17 mouse cellular contexts compared by ENCODE assay signal in the genomic region with DNA sequence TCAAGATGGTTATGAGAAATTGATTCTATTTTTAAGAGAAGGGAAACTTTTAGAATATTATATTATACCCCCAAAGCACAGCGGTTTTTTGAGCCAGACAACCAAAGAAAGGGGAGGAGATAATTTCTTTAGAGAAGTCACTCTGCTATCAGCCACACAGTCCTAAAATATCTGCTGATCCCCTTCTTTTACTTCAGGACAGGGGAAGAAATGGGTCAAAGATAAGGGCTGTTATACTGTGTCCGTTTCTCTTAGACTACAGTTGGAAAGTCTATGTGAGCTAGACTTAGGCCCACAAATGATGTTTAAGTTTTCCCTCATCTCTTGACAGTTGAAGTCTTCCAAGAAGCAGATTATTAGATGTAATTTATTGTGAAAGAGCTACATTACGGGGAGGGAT.
DNase-seq lines count a peak whose midpoint lies in the region; TF ChIP-seq lines count a peak whose summit lies in the region.
"Had no signal": no experiment of that assay in that cellular context is flagged by ENCODE, and none has a peak within 500 bp of the region (broad histone marks: within the 10 kb centered on the region; RNA-seq: fewer than 3 reads in every experiment).

No protein-coding gene starts in this region.

- no peaks in the 10 kb centered on the region for H3K79me2 ChIP-seq in MEL (ENCODE audit: control insufficient read depth, insufficient read depth, low read length, poor library complexity)

- H3K9ac ChIP-seq in MEL (ENCODE audit: control insufficient read depth, low read depth, low read length, poor library complexity, severe bottlenecking): no peak overlapping the region

- TF ChIP-seq RAD21 in MEL (IDR thresholded peaks at IDR 0.05; ENCODE audit: low read depth, low read length): no peak

- no peak for TF ChIP-seq POLR2A in MEL (IDR thresholded peaks at IDR 0.05; ENCODE audit: control insufficient read depth in 1 of 2, insufficient read depth in 1 of 2, low read depth in 1 of 2, low read length in 2 of 2, poor library complexity in 1 of 2)

- DNase-seq in MEL (ENCODE audit: low read depth, low spot score): peak; percentile 51
- no peak for DNase-seq in urinary bladder, adult 2 months (ENCODE audit: low spot score)
- DNase-seq: adrenal gland, adult 2 months; adrenal gland, adult 8-10 months; adrenal gland, postnatal 10 days; adrenal gland, postnatal 14 days; adrenal gland, postnatal 25 days; adrenal gland, postnatal 36 days; B cell, adult 2 months; cerebellum, adult 11 months; cerebellum, adult 11-12 months; cerebellum, adult 18-20 months; cerebellum, adult 2 months; cerebellum, adult 8-10 months had no signal

- H3K27me3 ChIP-seq in MEL (ENCODE audit: control insufficient read depth in 1 of 2, insufficient read depth in 2 of 2, low read length in 2 of 2): no peaks in the 10 kb centered on the region
- H3K27me3 ChIP-seq: CH12.LX, Patski had no signal

- TF ChIP-seq CTCF in MEL (IDR thresholded peaks at IDR 0.05 in 2 of 3, conservative IDR thresholded peaks at IDR 0.05 in 1 of 3; ENCODE audit: control insufficient read depth in 1 of 3, insufficient read depth in 1 of 3, low read depth in 2 of 3, low read length in 3 of 3, poor library complexity in 1 of 3, severe bottlenecking in 1 of 3): no peak

- H3K9me3 ChIP-seq in MEL (replicated peaks; ENCODE audit: insufficient read depth, low read length): no peaks in the 10 kb centered on the region
- H3K9me3 ChIP-seq: G1E had no signal

- peaks cover 4 to 10% of the 10 kb centered on the region in 2 experiments; a peak in 2 of 4 replicates for H3K4me1 ChIP-seq in MEL (ENCODE audit: control insufficient read depth in 1 of 2, insufficient read depth in 2 of 2, low read length in 2 of 2)

- peaks cover 0 to 30% of the 10 kb centered on the region in 2 experiments; a peak in 2 of 4 replicates for H3K36me3 ChIP-seq in MEL (ENCODE audit: control insufficient read depth in 1 of 2, insufficient read depth in 2 of 2, low read length in 2 of 2)
- H3K36me3 ChIP-seq: G1E had no signal

- peak overlapping the region; percentile 71; the same call in 1 of the 2 replicates for H3K27ac ChIP-seq in MEL (ENCODE audit: control insufficient read depth, low read depth, low read length)

- H3K4me3 ChIP-seq in MEL (ENCODE audit: control insufficient read depth in 1 of 2, insufficient read depth in 1 of 2, low read depth in 2 of 2, low read length in 2 of 2): 0 out of 4 replicates have a peak overlapping the region, but pooled peaks of 1 of the 2 experiments have one; percentile 28

- peak; percentile 51 to 65; a peak in 2 of 4 replicates for TF ChIP-seq EP300 in MEL (IDR thresholded peaks at IDR 0.05; ENCODE audit: low read depth in 1 of 2, low read length in 2 of 2)

TF ChIP-seq in MEL, 35 proteins besides CTCF, POLR2A, EP300 and RAD21:
- no peak for TF ChIP-seq E2F4 (IDR thresholded peaks at IDR 0.05; ENCODE audit: borderline replicate concordance, low read depth, low read length)
- 0 out of 2 replicates have a peak, but pooled peaks have one; percentile 43 for TF ChIP-seq TCF12 (IDR thresholded peaks at IDR 0.05; ENCODE audit: low read depth, low read length)
- no peak for TF ChIP-seq SMC3 (IDR thresholded peaks at IDR 0.05; ENCODE audit: low read depth, low read length)
- TF ChIP-seq MXI1 (IDR thresholded peaks at IDR 0.05; ENCODE audit: low read depth, low read length): no peak
- no peak for TF ChIP-seq BHLHE40 (IDR thresholded peaks at IDR 0.05; ENCODE audit: borderline replicate concordance, low read depth, low read length)
- TF ChIP-seq MEF2A (IDR thresholded peaks at IDR 0.05; ENCODE audit: extremely low read depth, insufficient replicate concordance, low read depth, low read length, poor library complexity, severe bottlenecking): no peak
- no peak for TF ChIP-seq NRF1 (IDR thresholded peaks at IDR 0.05; ENCODE audit: insufficient read depth, low read depth, low read length, poor library complexity, severe bottlenecking)
- TF ChIP-seq TBP (IDR thresholded peaks at IDR 0.05; ENCODE audit: low read depth, low read length): no peak
- TF ChIP-seq MAX (IDR thresholded peaks at IDR 0.05; ENCODE audit: low read length): no peak
- TF ChIP-seq MYB (IDR thresholded peaks at IDR 0.05; ENCODE audit: low read depth, low read length): 0 out of 2 replicates have a peak, but pooled peaks have one; percentile 23
- no peak for TF ChIP-seq ZMIZ1 (IDR thresholded peaks at IDR 0.05; ENCODE audit: low read depth, low read length)
- TF ChIP-seq GATA1 (IDR thresholded peaks at IDR 0.05; ENCODE audit: low read depth, low read length): peak; percentile 61
- peak; percentile 42; the same call in 1 of the 2 replicates for TF ChIP-seq MAFK (IDR thresholded peaks at IDR 0.05; ENCODE audit: borderline replicate concordance, low read depth, low read length)
- TF ChIP-seq UBTF (IDR thresholded peaks at IDR 0.05; ENCODE audit: borderline replicate concordance, insufficient read depth, low read depth, low read length): no peak
- TF ChIP-seq SIN3A (IDR thresholded peaks at IDR 0.05; ENCODE audit: low read length): no peak
- TF ChIP-seq ETS1 (IDR thresholded peaks at IDR 0.05; ENCODE audit: low read depth, low read length): peak; percentile 37
- no peak for TF ChIP-seq ZNF384 (IDR thresholded peaks at IDR 0.05; ENCODE audit: low read depth, low read length)
